Mouse (Mus musculus) liver, adult 2 months (tissue): ENCODE data around the gene Dnajc22. TPM values are rescaled to one million over a fixed set of nuclear protein-coding genes. Genes with fewer than 3 reads are reported as not detected.

Experiments used
- DNase-seq: peaks from one replicate; pipeline ENCODE4 v3.0.0-alpha.2; 2011; ENCODE audit warnings: low read depth, low spot score; ENCODE audit errors: extremely low read depth
- H3K27ac ChIP-seq: fragments of 200-500 bp; replicated peaks from 2 replicates; pipeline ENCODE4 v1.5.1; 2012; ENCODE audit warnings: low read depth, mild to moderate bottlenecking, control low read depth, inconsistent platforms, low read length; ENCODE audit not compliant: insufficient read depth
- H3K27me3 ChIP-seq: fragments of 200-500 bp; 2 replicates; pipeline ENCODE4 v1.6.1; 2012; ENCODE audit warnings: mild to moderate bottlenecking, moderate library complexity, low read length, inconsistent platforms; ENCODE audit not compliant: control insufficient read depth, insufficient read depth
- H3K36me3 ChIP-seq: fragments of 200-500 bp; 2 replicates; pipeline ENCODE4 v1.6.1; 2012; ENCODE audit warnings: low read length, inconsistent platforms; ENCODE audit not compliant: control insufficient read depth, insufficient read depth
- H3K4me1 ChIP-seq: fragments of 200-500 bp; 2 replicates; pipeline ENCODE4 v1.6.1; 2011; ENCODE audit warnings: low read length; ENCODE audit not compliant: control insufficient read depth, insufficient read depth
- H3K4me3 ChIP-seq: fragments of 200-500 bp; 2 replicates; pipeline ENCODE4 v1.5.1; 2011; ENCODE audit warnings: low read depth, mild to moderate bottlenecking, control low read depth, low read length, moderate library complexity; ENCODE audit not compliant: insufficient read depth
- H3K79me2 ChIP-seq: fragments of 200-500 bp; 2 replicates; pipeline ENCODE4 v1.6.1; 2012; ENCODE audit warnings: inconsistent platforms, mild to moderate bottlenecking, low read length, moderate library complexity; ENCODE audit not compliant: control insufficient read depth, insufficient read depth
- H3K9ac ChIP-seq: fragments of 200-500 bp; 2 replicates; pipeline ENCODE4 v1.6.1; 2012; ENCODE audit warnings: low read depth, mild to moderate bottlenecking, control low read depth, inconsistent platforms, low read length
- CTCF ChIP-seq: fragments of 200-500 bp; IDR thresholded peaks from 2 replicates; pipeline ENCODE4 v1.5.1; 2011; ENCODE audit warnings: low read depth, low read length, control low read depth
- POLR2A ChIP-seq: fragments of 200-500 bp; IDR thresholded peaks from 2 replicates; pipeline ENCODE4 v1.6.1; 2011; ENCODE audit warnings: low read length, control low read depth; ENCODE audit not compliant: insufficient read depth; ENCODE audit errors: extremely low read depth
- WGBS: fragments of 180-500 bp; shearing (Covaris S2); methylation state at CpG from one replicate; pipeline ENCODE4 v1.1.7; 2018; 5-methylcytosine and 5-hydroxymethylcytosine counted together
- polyA plus RNA-seq: library from polyadenylated mRNA; depleted of rRNA; stranded (reverse); fragments of >200 nt; gene quantifications from 2 replicates; pipeline ENCODE4 v1.2.3, GENCODE M21; 2012
- total RNA-seq: library from RNA; depleted of rRNA; stranded (reverse); fragments of >200 nt; gene quantifications from 2 replicates; pipeline ENCODE4 v1.2.3, GENCODE M21; 2014

The Dnajc22 gene
- total and polyA plus RNA-seq, 2 experiments = 119 to 146 TPM

GRCm38 (mm10) chr15:99096831-99097500 lies 4.0 kb downstream of the Dnajc22 start:
- under 1% methylated on average over 58 of the region's 58 CpGs for WGBS
- TF ChIP-seq POLR2A = no peak
- Histone ChIP-seq H3K79me2 (peaks cover 7% of the 10 kb centered on the region; the same call in 1 of the 2 replicates), H3K9ac (peak overlapping the region; percentile 94), H3K27ac (peak overlapping the region; percentile 93), H3K27me3 (no peaks in the 10 kb centered on the region), H3K36me3 (peaks cover 9% of the 10 kb centered on the region; the same call in 1 of the 2 replicates), H3K4me3 (peak overlapping the region; percentile 67), H3K4me1 (peaks cover 27% of the 10 kb centered on the region)
- peak; percentile 55 for DNase-seq

DNA sequence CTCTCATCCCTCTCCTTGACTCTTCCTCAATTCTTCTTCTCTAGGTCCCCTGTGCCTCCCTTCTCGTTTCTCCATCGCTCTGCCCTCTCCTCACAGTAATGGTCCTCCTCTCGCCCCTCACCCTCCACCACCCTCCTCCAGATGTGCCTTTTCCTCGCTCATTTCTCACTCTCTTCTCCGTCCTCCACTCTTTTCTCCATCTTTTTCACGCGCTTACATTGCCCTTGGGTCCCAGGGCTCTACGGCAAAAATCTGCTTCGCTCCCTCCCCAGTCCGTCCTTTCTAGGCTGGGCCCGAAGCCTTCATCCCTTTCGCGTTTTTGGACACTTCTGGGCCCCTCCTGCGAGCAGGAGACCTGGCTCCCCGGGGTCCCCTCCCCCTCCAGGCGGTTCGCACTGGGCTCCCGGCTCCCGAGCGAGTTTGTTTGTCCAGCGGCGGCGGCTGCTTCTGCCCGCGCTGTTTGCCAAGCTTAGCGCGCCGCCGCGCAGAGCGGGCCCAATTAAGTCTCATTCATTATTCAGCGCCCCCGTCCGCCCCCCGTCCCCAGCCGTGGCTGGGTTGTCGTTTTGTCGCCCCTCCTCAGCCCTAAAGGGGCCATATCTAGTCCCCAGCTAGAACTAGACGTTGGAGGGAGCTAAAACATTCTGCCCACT lies 5.0 kb downstream of the Dnajc22 start:
- no peak for DNase-seq
- H3K4me3 ChIP-seq = peak overlapping the region; percentile 67
- peaks cover 9% of the 10 kb centered on the region; the same call in 1 of the 2 replicates for H3K36me3 ChIP-seq
- H3K79me2 ChIP-seq = peaks cover 7% of the 10 kb centered on the region; the same call in 1 of the 2 replicates
- no peak for TF ChIP-seq CTCF
- no peak for TF ChIP-seq POLR2A
- peaks cover 20% of the 10 kb centered on the region for H3K4me1 ChIP-seq
- peak overlapping the region; percentile 71 for H3K9ac ChIP-seq
- peak overlapping the region; percentile 79 for H3K27ac ChIP-seq
- 2% methylated on average over 39 of the region's 39 CpGs for WGBS
- no peaks in the 10 kb centered on the region for H3K27me3 ChIP-seq

GRCm38 (mm10) chr15:99098493-99098861 lies 5.5 kb downstream of the Dnajc22 start:
- Histone ChIP-seq H3K4me1 (peaks cover 20% of the 10 kb centered on the region), H3K4me3 (peak overlapping the region; percentile 67; the same call in 1 of the 2 replicates), H3K79me2 (peaks cover 7% of the 10 kb centered on the region; the same call in 1 of the 2 replicates), H3K27ac (peak overlapping the region; percentile 59), H3K27me3 (no peaks in the 10 kb centered on the region), H3K36me3 (peaks cover 9% of the 10 kb centered on the region; the same call in 1 of the 2 replicates), H3K9ac (peak overlapping the region; percentile 71)
- no peak for DNase-seq
- 5% methylated on average over 9 of the region's 9 CpGs for WGBS
- no peak for TF ChIP-seq POLR2A

DNA sequence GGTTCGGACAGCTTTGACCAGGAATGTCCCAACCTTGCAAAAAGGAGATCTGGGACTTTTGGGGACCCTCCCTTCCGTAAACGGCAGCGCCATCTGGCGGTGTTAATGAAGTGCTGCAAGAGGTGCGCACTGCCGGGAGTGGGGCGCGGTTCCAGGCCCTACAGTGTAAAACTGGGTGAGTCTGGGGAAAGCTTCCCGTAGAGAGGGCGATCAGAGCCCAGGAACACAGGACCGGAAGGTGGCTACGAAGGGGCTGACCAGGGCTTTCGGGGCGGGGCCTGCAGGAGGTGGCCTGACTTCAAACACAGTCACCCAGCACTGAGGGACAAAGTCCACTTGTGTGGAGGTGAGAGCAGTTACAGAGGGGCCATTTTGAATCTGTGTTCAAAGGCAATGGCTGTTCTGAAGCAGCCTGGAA lies 6.2 kb downstream of the Dnajc22 start:
- Histone ChIP-seq H3K9ac (peak overlapping the region; percentile 92), H3K27ac (peak overlapping the region; percentile 98), H3K79me2 (peaks cover 7% of the 10 kb centered on the region; the same call in 1 of the 2 replicates), H3K27me3 (no peaks in the 10 kb centered on the region), H3K36me3 (peaks cover 14% of the 10 kb centered on the region), H3K4me3 (peak overlapping the region; percentile 89), H3K4me1 (peaks cover 20% of the 10 kb centered on the region)
- WGBS = 2% methylated on average over 15 of the region's 15 CpGs
- DNase-seq = peak; percentile 97
- TF ChIP-seq POLR2A = peak; percentile 68; the same call in 1 of the 2 replicates
- peak; percentile 92 for TF ChIP-seq CTCF

DNA sequence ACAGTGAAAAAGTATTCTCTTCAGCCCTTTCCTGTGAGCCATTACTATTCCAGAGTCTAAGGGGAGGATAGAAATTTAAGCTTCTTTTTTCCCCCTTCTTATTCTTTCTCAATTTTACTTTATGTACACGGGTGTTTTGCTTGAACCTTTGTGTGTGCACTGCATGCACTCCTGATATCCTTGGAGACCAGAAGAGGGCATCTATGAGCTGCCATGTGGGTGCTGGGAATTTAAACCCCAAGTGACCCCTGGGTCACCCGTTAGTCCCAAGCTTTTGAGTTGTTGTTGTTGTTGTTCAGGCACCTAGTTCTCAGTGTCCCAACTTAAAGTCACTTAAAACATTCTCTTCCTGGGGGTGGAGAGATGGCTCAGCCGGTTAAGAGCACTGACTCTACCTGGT lies 7.0 kb downstream of the Dnajc22 start:
- H3K27ac ChIP-seq = peak overlapping the region; percentile 98
- peaks cover 19% of the 10 kb centered on the region for H3K36me3 ChIP-seq
- peaks cover 7% of the 10 kb centered on the region; the same call in 1 of the 2 replicates for H3K79me2 ChIP-seq
- H3K9ac ChIP-seq = peak overlapping the region; percentile 92
- no peak for TF ChIP-seq POLR2A
- peak; percentile 14 for TF ChIP-seq CTCF
- peak; percentile 75 for DNase-seq
- peaks cover 20% of the 10 kb centered on the region for H3K4me1 ChIP-seq
- 21% methylated on average over 3 of the region's 3 CpGs for WGBS
- H3K27me3 ChIP-seq = no peaks in the 10 kb centered on the region
- H3K4me3 ChIP-seq = peak overlapping the region; percentile 89
